Mouse (Mus musculus) stomach, postnatal 0 days (tissue): ENCODE data around the gene Magi2.

ENCODE experiments used
- CTCF ChIP-seq: IDR thresholded peaks from 2 replicates; pipeline ENCODE4 v1.5.1; 2016; ENCODE audit warnings: antibody characterized with exemption, low read depth, mild to moderate bottlenecking, moderate library complexity
- EP300 ChIP-seq: optimal IDR thresholded peaks from 2 replicates; pipeline ENCODE3; 2016; ENCODE audit warnings: antibody characterized with exemption

- TF ChIP-seq CTCF (no peak), EP300 (no peak)
These were observed 882.7 kb downstream of the Magi2 start for GRCm38 (mm10) chr5:20109496-20109895.
